Mouse (Mus musculus) spleen, postnatal 10 days (tissue): ENCODE results near the gene Zyg11a.
"Not testable (repeated sequence)": the region's sequence is repeated elsewhere in the genome, so short reads cannot be mapped to it uniquely, and the experiment has no call there.

Experiments
- DNase-seq, 2 experiments: peaks; one replicate each; pipeline ENCODE4 v3.0.0; 2021 to 2022; ENCODE audit warnings: low spot score in 2 of 2

Gene Zyg11a

GRCm38 (mm10) chr4:108144880-108145279, 73.0 kb downstream of the Zyg11a start, which contains the start of gene Scp2:
Gene Scp2, minus strand, starts transcription at chr4:108144998.
- no peak for DNase-seq

GRCm38 (mm10) chr4:108143778-108144177, 74.1 kb downstream of the Zyg11a start:
- DNase-seq: no peak

GRCm38 (mm10) chr4:108143178-108143577, 74.7 kb downstream of the Zyg11a start:
- DNase-seq: not testable (repeated sequence)

DNA sequence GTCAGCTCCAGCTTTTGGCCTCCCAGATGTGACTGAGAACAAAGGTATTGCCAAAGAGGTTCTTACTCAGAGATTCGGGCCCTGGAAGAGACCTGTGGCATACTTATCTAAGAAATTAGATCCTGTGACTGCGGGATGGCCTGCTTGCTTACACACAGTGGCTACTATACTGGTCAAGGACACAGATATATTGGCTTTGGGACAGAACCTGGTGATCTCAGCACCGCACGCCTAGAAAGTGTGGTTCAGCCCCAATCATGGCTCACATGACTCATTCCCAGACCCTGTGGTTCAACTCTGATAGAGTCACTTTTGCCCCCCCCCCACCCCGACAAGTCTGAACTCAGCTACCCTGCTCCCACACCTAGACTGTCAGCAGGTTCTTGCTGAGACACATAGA, 80.9 kb downstream of the Zyg11a start:
- no peak for DNase-seq
